Mouse (Mus musculus) brain, embryonic 14.5 days (tissue): Measurements from ENCODE around the gene Gm42742.

Experiments used
- CTCF ChIP-seq: fragments of 200-500 bp; IDR thresholded peaks from 2 replicates; pipeline ENCODE4 v1.5.1; 2012; ENCODE audit warnings: inconsistent platforms, mild to moderate bottlenecking, moderate library complexity, borderline replicate concordance; ENCODE audit not compliant: insufficient read depth, insufficient read length; ENCODE audit errors: extremely low read depth
- POLR2A ChIP-seq: fragments of 200-500 bp; IDR thresholded peaks from 2 replicates; pipeline ENCODE4 v1.6.1; 2012; ENCODE audit warnings: mild to moderate bottlenecking, inconsistent platforms, borderline replicate concordance; ENCODE audit not compliant: poor library complexity, insufficient read depth, insufficient read length, severe bottlenecking; ENCODE audit errors: extremely low read depth

DNA sequence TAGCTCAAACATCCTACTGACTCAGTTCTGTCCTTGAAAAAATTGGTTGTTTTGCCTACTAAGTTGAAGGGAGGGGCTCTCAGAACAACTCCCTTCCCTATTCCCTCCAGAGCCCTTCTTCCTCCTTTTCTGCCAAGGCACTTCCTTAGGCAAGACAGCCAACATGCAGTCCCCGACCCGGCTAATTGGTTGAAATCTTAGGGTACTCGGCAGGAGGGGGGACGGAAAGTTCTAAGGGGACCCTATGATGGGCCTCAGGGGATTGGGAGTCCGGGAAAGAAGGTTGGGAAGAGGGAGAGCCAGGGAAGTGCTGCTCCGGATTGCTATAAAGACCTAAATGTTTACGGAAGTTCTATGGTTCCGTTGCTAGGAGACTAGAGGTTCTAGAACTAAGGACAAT, 45.4 kb downstream of the Gm42742 start:
- TF ChIP-seq POLR2A (no peak), CTCF (no peak)
